Mouse (Mus musculus) heart, embryonic 16.5 days (tissue): ENCODE results near the gene Ttc39b. TPM values are rescaled to one million over a fixed set of nuclear protein-coding genes. Genes with fewer than 3 reads are reported as not detected.

ENCODE experiments used
- ATAC-seq: fragments of 200-750 bp; cut with Nextera tagmentation; replicated peaks from 2 replicates; pipeline ENCODE4 v1.8.0; 2017; ENCODE audit warnings: moderate number of reproducible peaks; ENCODE audit not compliant: insufficient read depth, low FRiP score; ENCODE audit errors: extremely low read depth
- H3K27ac ChIP-seq: fragments of 300-500 bp; sonication (generic); 2 replicates; pipeline ENCODE4 v1.5.1; 2014; ENCODE audit warnings: mild to moderate bottlenecking, low read length, control low read depth, moderate library complexity
- H3K27me3 ChIP-seq: fragments of 300-500 bp; sonication (generic); 2 replicates; pipeline ENCODE4 v1.6.1; 2014; ENCODE audit warnings: low read length, mixed read lengths; ENCODE audit not compliant: control insufficient read depth, insufficient read depth
- H3K36me3 ChIP-seq: fragments of 300-500 bp; sonication (generic); 2 replicates; pipeline ENCODE4 v1.6.1; 2014; ENCODE audit not compliant: control insufficient read depth, insufficient read depth
- H3K4me1 ChIP-seq: fragments of 300-500 bp; sonication (generic); 2 replicates; pipeline ENCODE4 v1.6.1; 2014; ENCODE audit warnings: low read length, mixed read lengths; ENCODE audit not compliant: control insufficient read depth, insufficient read depth
- H3K4me2 ChIP-seq: fragments of 300-500 bp; sonication (generic); 2 replicates; pipeline ENCODE4 v1.6.1; 2014; ENCODE audit warnings: low read depth, mild to moderate bottlenecking, control low read depth, low read length
- H3K4me3 ChIP-seq: fragments of 300-500 bp; sonication (generic); 2 replicates; pipeline ENCODE4 v1.5.1; 2014; ENCODE audit warnings: mild to moderate bottlenecking, control low read depth, low read length
- H3K9ac ChIP-seq: fragments of 300-500 bp; sonication (generic); 2 replicates; pipeline ENCODE4 v1.6.1; 2014; ENCODE audit warnings: low read length, control low read depth
- H3K9me3 ChIP-seq: fragments of 300-500 bp; sonication (generic); replicated peaks from 2 replicates; pipeline ENCODE4 v1.6.1; 2016; ENCODE audit warnings: low read length; ENCODE audit not compliant: control insufficient read depth
- WGBS: fragments of 180-500 bp; shearing (Covaris S2); extraction: QIAGEN DNeasy Blood & Tissue Kit; methylation state at CpG from one replicate; pipeline ENCODE4 v1.1.7; 2014; 5-methylcytosine and 5-hydroxymethylcytosine counted together
- polyA plus RNA-seq: library from polyadenylated mRNA; unstranded; fragments of >200 nt; fragmentation: Nextera tagmentation; extraction: Ambion mirVana; gene quantifications from 2 replicates; pipeline ENCODE4 v1.2.1, GENCODE M21; 2015

Gene Ttc39b
- polyA plus RNA-seq, 1 experiment from 2014 or later = 2.2 TPM

DNA sequence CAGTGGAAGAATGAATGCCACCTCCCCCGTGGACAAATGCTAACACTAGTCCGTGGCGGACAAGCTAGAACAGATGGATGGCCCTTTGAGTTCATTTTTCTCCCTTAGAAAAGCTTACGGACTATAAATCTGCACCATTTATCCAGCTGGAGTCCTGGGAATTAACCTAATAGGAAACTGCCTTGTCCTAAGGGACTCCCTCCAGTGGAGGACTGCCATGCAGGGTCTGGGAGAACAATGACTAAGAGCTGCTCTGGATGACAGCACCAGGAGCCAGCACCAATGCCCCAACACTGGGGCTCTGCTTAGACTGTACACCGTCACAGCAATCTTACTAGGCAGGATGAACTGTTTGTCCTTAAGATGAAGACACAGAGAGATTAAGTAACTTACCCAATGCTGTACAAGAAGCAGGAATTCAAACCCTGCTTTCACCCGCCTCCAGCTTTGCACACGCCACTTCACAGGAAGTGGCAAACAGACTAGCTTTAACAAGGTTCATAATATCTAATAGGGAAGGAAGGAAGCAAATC lies 9.7 kb downstream of the Ttc39b start:
- no peak overlapping the region for H3K4me3 ChIP-seq
- no peaks in the 10 kb centered on the region for H3K9me3 ChIP-seq
- no peaks in the 10 kb centered on the region for H3K27me3 ChIP-seq
- H3K4me1 ChIP-seq = 0 out of 2 replicates have a peak, but pooled peaks cover 4% of the 10 kb centered on the region
- no peak overlapping the region for H3K27ac ChIP-seq
- no peak for ATAC-seq
- no peaks in the 10 kb centered on the region for H3K36me3 ChIP-seq
- no peak overlapping the region for H3K9ac ChIP-seq
- 81% methylated on average over 7 of the region's 7 CpGs for WGBS
- H3K4me2 ChIP-seq = no peak overlapping the region

DNA sequence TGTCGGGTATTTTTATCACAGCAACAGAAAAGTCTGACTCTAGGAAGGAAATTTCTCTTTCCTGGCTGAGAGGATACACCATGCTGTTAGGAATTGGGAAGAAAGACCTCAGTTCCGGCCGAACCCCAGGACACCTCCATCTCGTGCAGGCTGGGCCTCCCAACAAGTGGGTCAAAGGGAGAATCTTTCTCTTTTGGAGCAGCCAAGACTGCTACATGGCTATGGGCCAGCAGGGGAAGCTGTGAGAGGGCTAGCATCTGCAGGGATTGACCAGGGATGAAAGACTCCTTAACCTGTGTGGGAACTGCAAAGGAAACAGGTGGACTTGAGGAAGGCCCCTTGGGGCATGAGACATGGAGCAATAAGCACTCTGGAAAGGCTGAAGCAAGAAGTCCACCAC lies 11.7 kb downstream of the Ttc39b start:
- H3K9ac ChIP-seq = no peak overlapping the region
- H3K4me3 ChIP-seq = no peak overlapping the region
- no peak overlapping the region for H3K27ac ChIP-seq
- no peak for ATAC-seq
- no peaks in the 10 kb centered on the region for H3K27me3 ChIP-seq
- no peaks in the 10 kb centered on the region for H3K36me3 ChIP-seq
- no peak overlapping the region for H3K4me2 ChIP-seq
- WGBS = 61% methylated on average over 4 of the region's 4 CpGs
- H3K4me1 ChIP-seq = peaks cover 15% of the 10 kb centered on the region
- H3K9me3 ChIP-seq = no peaks in the 10 kb centered on the region

DNA sequence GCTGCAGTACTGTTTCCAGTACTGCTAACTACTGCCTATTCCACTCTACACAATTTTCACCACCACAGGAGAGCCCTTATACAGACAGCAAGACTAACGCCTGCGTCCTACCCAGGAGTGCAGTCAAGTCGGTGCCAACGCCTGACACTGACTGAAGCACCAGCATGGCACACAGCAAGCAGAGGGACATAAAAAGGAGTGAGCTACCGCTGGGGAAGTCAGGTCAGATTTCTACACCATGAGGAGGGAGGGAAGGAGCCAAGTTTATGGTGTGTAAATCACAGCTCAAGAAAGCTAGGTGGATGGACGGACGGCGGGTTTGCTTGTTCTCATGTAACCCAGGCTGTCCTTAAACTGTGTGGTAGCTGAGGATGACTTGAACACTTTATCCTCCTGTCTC lies 12.6 kb downstream of the Ttc39b start:
- Histone ChIP-seq H3K4me1 (peaks cover 15% of the 10 kb centered on the region), H3K9me3 (no peaks in the 10 kb centered on the region), H3K27ac (no peak overlapping the region), H3K4me3 (no peak overlapping the region), H3K36me3 (no peaks in the 10 kb centered on the region), H3K9ac (no peak overlapping the region), H3K4me2 (no peak overlapping the region), H3K27me3 (no peaks in the 10 kb centered on the region)
- ATAC-seq = no peak
- 83% methylated on average over 8 of the region's 8 CpGs for whole genome bisulfite sequencing

DNA sequence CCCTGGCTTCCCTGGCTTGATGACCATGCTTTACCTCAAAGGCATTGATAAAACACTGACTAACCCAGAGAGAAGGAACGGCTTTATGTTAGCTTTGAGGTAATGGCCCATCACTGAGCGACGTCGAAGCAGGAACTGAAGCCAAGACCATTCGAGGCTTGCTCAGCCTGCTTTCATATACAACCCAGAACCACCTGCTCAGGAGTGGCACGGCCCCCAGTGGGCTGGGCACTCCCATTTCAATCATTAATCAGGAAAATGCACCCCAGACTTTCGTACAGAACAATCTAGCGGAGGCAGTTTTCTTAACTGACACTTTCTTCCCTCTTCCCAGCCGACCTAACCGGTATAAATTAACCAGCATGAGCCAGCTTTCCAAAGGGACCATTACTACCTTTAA lies 13.1 kb downstream of the Ttc39b start:
- Histone ChIP-seq H3K27ac (no peak overlapping the region), H3K4me1 (peaks cover 15% of the 10 kb centered on the region), H3K9ac (no peak overlapping the region), H3K36me3 (no peaks in the 10 kb centered on the region), H3K27me3 (no peaks in the 10 kb centered on the region), H3K4me2 (no peak overlapping the region), H3K9me3 (no peaks in the 10 kb centered on the region), H3K4me3 (no peak overlapping the region)
- no peak for ATAC-seq
- 81% methylated on average over 10 of the region's 10 CpGs for WGBS

DNA sequence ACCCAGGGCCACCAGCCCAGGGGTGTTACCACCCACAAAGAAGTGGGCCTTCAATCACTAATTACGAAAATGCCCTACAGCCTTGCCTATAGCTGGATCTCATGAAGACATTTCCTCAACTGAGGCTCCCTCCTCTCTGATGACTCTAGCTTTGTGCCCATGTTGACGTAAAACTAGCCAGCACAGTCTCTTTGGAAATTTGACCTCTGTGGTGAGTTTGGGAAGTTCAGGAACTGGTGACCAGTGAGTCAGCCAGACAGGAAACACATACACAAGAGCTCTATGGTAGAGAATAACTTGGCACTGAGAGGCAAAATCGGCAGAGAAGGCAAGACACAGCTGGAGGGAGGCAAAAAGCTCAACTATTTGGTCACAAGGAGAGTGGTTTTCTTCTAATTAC lies 15.1 kb downstream of the Ttc39b start:
- no peak for ATAC-seq
- WGBS = 67% methylated on average over 3 of the region's 3 CpGs
- Histone ChIP-seq H3K4me2 (no peak overlapping the region), H3K27ac (no peak overlapping the region), H3K9me3 (no peaks in the 10 kb centered on the region), H3K27me3 (no peaks in the 10 kb centered on the region), H3K36me3 (no peaks in the 10 kb centered on the region), H3K4me3 (no peak overlapping the region), H3K9ac (no peak overlapping the region), H3K4me1 (peaks cover 13% of the 10 kb centered on the region)

DNA sequence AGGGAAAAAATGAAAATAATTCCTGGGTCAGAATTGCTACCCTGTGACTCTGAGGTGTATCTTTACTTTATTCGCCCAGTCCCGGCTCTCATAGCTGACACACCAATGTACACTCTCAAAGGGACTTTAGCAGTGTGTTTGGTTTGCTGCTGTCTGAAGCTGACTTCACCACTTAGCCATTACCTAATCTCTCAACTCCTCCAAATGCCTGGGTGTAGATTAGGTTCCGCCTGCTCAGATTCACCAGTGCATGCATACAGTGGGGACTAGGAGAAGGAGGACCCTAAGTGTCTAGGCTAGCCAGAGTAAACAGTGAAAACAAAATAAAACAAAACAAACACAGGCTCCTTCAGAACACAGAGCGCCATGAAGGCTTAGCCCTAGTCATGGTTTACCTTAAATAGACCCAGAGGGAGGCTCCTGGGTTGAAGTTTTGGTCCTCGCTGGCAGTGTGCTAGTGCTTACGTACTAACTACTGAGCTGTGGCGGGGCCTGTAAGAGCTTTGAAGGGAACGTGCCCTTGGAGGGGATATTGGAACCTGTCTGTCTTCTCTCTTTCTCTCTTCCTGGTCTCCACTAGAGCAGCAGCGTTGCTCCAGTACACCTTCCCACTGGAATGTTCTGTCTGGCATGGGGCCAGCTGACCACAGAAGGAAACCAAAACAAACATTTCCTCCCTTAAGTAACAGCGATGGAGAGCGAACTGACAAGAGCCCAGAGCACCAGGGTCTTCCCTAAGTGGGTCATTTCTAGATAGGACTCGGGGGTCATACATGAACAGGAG lies 16.2 kb downstream of the Ttc39b start:
- Histone ChIP-seq H3K27me3 (no peaks in the 10 kb centered on the region), H3K4me2 (peak overlapping the region; percentile 13; the same call in 1 of the 2 replicates), H3K4me3 (no peak overlapping the region), H3K9ac (no peak overlapping the region), H3K27ac (no peak overlapping the region), H3K36me3 (no peaks in the 10 kb centered on the region), H3K9me3 (no peaks in the 10 kb centered on the region), H3K4me1 (peaks cover 13% of the 10 kb centered on the region)
- ATAC-seq = no peak
- WGBS = 30% methylated on average over 12 of the region's 12 CpGs

DNA sequence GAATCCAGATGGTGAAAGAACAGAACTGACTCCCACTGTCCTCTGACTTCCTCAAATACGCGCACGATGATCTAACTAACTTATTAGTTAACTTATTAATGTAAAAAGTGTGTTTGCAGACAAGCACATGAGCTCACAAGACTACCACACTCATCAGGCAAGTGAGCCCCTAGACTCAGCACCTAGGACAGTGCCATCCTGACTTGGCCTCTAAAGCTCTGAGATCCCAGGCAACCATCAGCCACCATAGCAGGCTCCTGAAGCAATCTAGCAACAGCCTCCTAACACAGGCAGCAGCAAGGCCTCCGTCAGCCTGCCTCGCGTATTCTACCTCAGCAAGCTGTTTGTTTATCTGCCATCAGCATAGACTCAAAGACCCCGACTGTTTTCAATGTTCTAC lies 17.2 kb downstream of the Ttc39b start:
- WGBS = 75% methylated on average over 7 of the region's 7 CpGs
- Histone ChIP-seq H3K36me3 (no peaks in the 10 kb centered on the region), H3K27me3 (no peaks in the 10 kb centered on the region), H3K9me3 (no peaks in the 10 kb centered on the region), H3K4me1 (peaks cover 13% of the 10 kb centered on the region), H3K4me2 (no peak overlapping the region), H3K27ac (no peak overlapping the region), H3K4me3 (no peak overlapping the region), H3K9ac (no peak overlapping the region)
- no peak for ATAC-seq

DNA sequence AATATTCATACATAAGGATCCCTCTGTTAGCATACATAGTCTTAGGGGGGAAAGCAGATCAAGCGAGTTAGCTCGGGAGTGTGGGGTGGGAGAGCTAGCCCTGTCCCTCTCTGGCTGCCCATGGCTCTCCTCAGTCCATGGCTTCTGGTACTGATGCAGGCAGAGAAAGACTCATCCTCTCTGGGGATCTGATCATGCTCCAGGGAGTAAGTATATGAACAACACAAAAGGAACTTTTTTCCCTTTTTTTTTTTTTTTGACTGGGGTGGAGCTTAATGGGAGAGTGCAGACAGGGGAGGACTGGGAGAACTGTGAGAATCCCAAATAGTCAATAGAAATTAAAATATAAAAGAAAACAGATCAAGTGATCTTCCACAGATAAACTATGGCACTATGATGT lies 19.0 kb downstream of the Ttc39b start:
- no peak for ATAC-seq
- H3K36me3 ChIP-seq = no peaks in the 10 kb centered on the region
- WGBS = 81% methylated on average over 2 of the region's 2 CpGs
- H3K4me2 ChIP-seq = no peak overlapping the region
- H3K9me3 ChIP-seq = no peaks in the 10 kb centered on the region
- no peaks in the 10 kb centered on the region for H3K27me3 ChIP-seq
- H3K27ac ChIP-seq = no peak overlapping the region
- H3K4me3 ChIP-seq = no peak overlapping the region
- H3K4me1 ChIP-seq = peaks cover 13% of the 10 kb centered on the region
- H3K9ac ChIP-seq = no peak overlapping the region

DNA sequence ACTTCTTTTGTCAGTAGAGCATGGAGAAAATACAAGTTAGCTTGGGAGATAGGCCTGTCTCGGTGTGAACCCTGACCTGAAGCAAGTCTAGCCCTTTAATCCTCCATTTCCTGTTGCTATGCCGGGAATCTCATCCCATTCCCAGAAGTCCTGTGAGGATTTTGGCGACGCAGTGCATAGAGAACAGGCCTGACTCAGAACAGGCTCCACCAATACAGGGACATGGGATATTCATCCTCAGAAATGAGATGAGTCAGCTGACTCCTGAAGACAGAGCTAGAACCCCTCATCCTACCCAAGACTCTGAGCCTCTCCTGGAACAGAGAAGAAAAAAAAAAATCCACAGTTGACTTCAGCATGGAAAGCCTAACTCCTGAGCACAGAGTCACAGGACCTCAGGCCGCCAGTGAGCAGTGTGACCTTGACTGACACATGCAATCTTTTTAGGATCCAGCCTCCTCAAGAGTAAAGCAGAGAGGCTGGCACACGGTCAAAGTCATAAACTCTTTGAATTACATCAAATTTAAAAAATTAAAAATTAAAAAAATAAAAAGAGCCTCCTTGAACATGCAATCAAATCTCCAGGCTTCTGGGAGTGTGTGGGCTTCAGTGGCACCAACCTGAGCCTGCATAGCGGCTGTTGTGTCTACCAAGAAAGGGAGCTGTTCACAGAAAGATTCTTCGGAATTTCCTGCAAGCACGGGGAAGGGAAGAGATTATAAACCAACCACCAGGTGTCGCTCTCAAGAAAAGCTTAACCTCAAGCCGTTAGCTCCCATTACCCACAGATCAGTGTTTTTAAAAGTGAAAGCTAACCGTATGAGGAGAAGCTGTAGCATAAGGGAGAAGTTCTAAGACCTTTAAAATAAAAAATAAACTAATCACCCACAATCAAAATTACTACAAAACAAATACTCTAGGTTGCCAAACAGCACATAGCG lies 20.9 kb downstream of the Ttc39b start:
- H3K4me3 ChIP-seq = peak overlapping the region; percentile 18
- 0 out of 2 replicates have a peak overlapping the region, but pooled peaks have one; percentile 18 for H3K9ac ChIP-seq
- ATAC-seq = peak; percentile 68
- no peaks in the 10 kb centered on the region for H3K36me3 ChIP-seq
- H3K27me3 ChIP-seq = no peaks in the 10 kb centered on the region
- peaks cover 8% of the 10 kb centered on the region for H3K4me1 ChIP-seq
- H3K9me3 ChIP-seq = no peaks in the 10 kb centered on the region
- H3K27ac ChIP-seq = no peak overlapping the region
- WGBS = 27% methylated on average over 13 of the region's 13 CpGs
- peak overlapping the region; percentile 48 for H3K4me2 ChIP-seq
